Mouse (Mus musculus) kidney, adult 2 months (tissue): ENCODE measurements at regions not wholly inside any gene's neighbourhood (a gene's known extent, or its start where the extent isn't known, plus 50 kb on each side); places are given as distances from the start of the nearest gene placed in this dataset.

Source experiments
- DNase-seq: peaks from one replicate; pipeline ENCODE4 v3.0.0; 2021
- H3K27ac ChIP-seq: fragments of 200-500 bp; 2 replicates; pipeline ENCODE4 v1.5.1; 2012; ENCODE audit warnings: low read depth, low read length, control low read depth, inconsistent platforms; ENCODE audit not compliant: insufficient read depth
- H3K27me3 ChIP-seq: fragments of 200-500 bp; replicated peaks from 2 replicates; pipeline ENCODE4 v1.6.1; 2012; ENCODE audit warnings: mild to moderate bottlenecking, moderate library complexity, low read length, inconsistent platforms; ENCODE audit not compliant: control insufficient read depth, insufficient read depth
- H3K36me3 ChIP-seq: fragments of 200-500 bp; 2 replicates; pipeline ENCODE4 v1.6.1; 2012; ENCODE audit warnings: mild to moderate bottlenecking, moderate library complexity, low read length, inconsistent platforms; ENCODE audit not compliant: control insufficient read depth, insufficient read depth
- H3K4me1 ChIP-seq: fragments of 200-500 bp; 2 replicates; pipeline ENCODE4 v1.6.1; 2011; ENCODE audit warnings: low read length; ENCODE audit not compliant: control insufficient read depth, insufficient read depth
- H3K4me3 ChIP-seq: fragments of 200-500 bp; 2 replicates; pipeline ENCODE4 v1.5.1; 2011; ENCODE audit warnings: mild to moderate bottlenecking, low read depth, low read length, control low read depth; ENCODE audit not compliant: insufficient read depth
- CTCF ChIP-seq: fragments of 200-500 bp; conservative IDR thresholded peaks from 2 replicates; pipeline ENCODE4 v1.5.1; 2011; ENCODE audit warnings: low read depth, mild to moderate bottlenecking, control low read depth, low read length, moderate library complexity, mixed read lengths; ENCODE audit not compliant: insufficient read depth, insufficient read length
- POLR2A ChIP-seq: fragments of 200-500 bp; IDR thresholded peaks from one replicate; pipeline ENCODE4 v1.6.1; 2011; ENCODE audit warnings: low read depth, low read length, control low read depth
- WGBS: fragments of 180-500 bp; shearing (Covaris S2); methylation state at CpG from one replicate; pipeline ENCODE4 v1.1.7; 2018; 5-methylcytosine and 5-hydroxymethylcytosine counted together

- H3K36me3 ChIP-seq = no peaks in the 10 kb centered on the region
- no peak for TF ChIP-seq CTCF
- 70% methylated on average over 3 of the region's 3 CpGs for WGBS
- H3K27me3 ChIP-seq = no peaks in the 10 kb centered on the region
- no peaks in the 10 kb centered on the region for H3K4me1 ChIP-seq
- H3K4me3 ChIP-seq = no peak overlapping the region
- no peak for DNase-seq
- H3K27ac ChIP-seq = no peak overlapping the region
Observed at GRCm38 (mm10) chr3:147868281-147868680, 1016.1 kb downstream of the Ttll7 start.

GRCm38 (mm10) chr3:147853346-147853745, 1001.2 kb downstream of the Ttll7 start:
- Histone ChIP-seq H3K4me1 (no peaks in the 10 kb centered on the region), H3K27me3 (no peaks in the 10 kb centered on the region), H3K27ac (no peak overlapping the region), H3K4me3 (no peak overlapping the region), H3K36me3 (no peaks in the 10 kb centered on the region)
- WGBS = 31% methylated on average over 4 of the region's 4 CpGs
- DNase-seq = peak; percentile 6
- TF ChIP-seq POLR2A = no peak
- TF ChIP-seq CTCF = no peak

GRCm38 (mm10) chr3:147852830-147853229, 1000.7 kb downstream of the Ttll7 start:
- DNase-seq = no peak
- TF ChIP-seq POLR2A (no peak), CTCF (no peak)
- no peak overlapping the region for H3K27ac ChIP-seq
- WGBS = 91% methylated on average over 2 of the region's 2 CpGs
- H3K36me3 ChIP-seq = no peaks in the 10 kb centered on the region
- no peaks in the 10 kb centered on the region for H3K4me1 ChIP-seq
- H3K4me3 ChIP-seq = no peak overlapping the region
- no peaks in the 10 kb centered on the region for H3K27me3 ChIP-seq

GRCm38 (mm10) chr3:147841357-147841756, 989.2 kb downstream of the Ttll7 start:
- Histone ChIP-seq H3K27me3 (no peaks in the 10 kb centered on the region), H3K4me1 (no peaks in the 10 kb centered on the region), H3K36me3 (no peaks in the 10 kb centered on the region), H3K4me3 (no peak overlapping the region), H3K27ac (no peak overlapping the region)
- WGBS = 65% methylated on average over 3 of the region's 3 CpGs
- no peak for DNase-seq
- no peak for TF ChIP-seq CTCF

GRCm38 (mm10) chr3:147838816-147839215, 986.6 kb downstream of the Ttll7 start:
- Histone ChIP-seq H3K4me3 (no peak overlapping the region), H3K27ac (no peak overlapping the region), H3K27me3 (no peaks in the 10 kb centered on the region), H3K4me1 (no peaks in the 10 kb centered on the region), H3K36me3 (no peaks in the 10 kb centered on the region)
- DNase-seq = no peak
- 66% methylated on average over 4 of the region's 4 CpGs for WGBS
- TF ChIP-seq CTCF (no peak), POLR2A (no peak)

- peak; percentile 11 for DNase-seq
- WGBS = 65% methylated on average over 2 of the region's 2 CpGs
- Histone ChIP-seq H3K27ac (no peak overlapping the region), H3K4me1 (no peaks in the 10 kb centered on the region), H3K27me3 (no peaks in the 10 kb centered on the region), H3K4me3 (no peak overlapping the region), H3K36me3 (no peaks in the 10 kb centered on the region)
- TF ChIP-seq POLR2A = no peak
- TF ChIP-seq CTCF = no peak
Observed at GRCm38 (mm10) chr3:147835716-147836115, 983.5 kb downstream of the Ttll7 start.

GRCm38 (mm10) chr3:147825337-147825736, 973.2 kb downstream of the Ttll7 start:
- Histone ChIP-seq H3K4me3 (no peak overlapping the region), H3K36me3 (no peaks in the 10 kb centered on the region), H3K27ac (no peak overlapping the region), H3K4me1 (no peaks in the 10 kb centered on the region), H3K27me3 (no peaks in the 10 kb centered on the region)
- WGBS = 66% methylated on average over 1 of the region's 1 CpGs
- DNase-seq = no peak
- TF ChIP-seq CTCF = no peak
- TF ChIP-seq POLR2A = no peak

GRCm38 (mm10) chr3:147824451-147824850, 972.3 kb downstream of the Ttll7 start:
- TF ChIP-seq CTCF = no peak
- TF ChIP-seq POLR2A = no peak
- H3K4me1 ChIP-seq = no peaks in the 10 kb centered on the region
- peak; percentile 4 for DNase-seq
- H3K27me3 ChIP-seq = no peaks in the 10 kb centered on the region
- H3K4me3 ChIP-seq = no peak overlapping the region
- no peaks in the 10 kb centered on the region for H3K36me3 ChIP-seq
- H3K27ac ChIP-seq = no peak overlapping the region
